Mouse (Mus musculus) neutrophil, adult 5-6 weeks (primary cell): ENCODE data around the gene Cd80. TPM values are rescaled to one million over a fixed set of nuclear protein-coding genes. Genes with fewer than 3 reads are reported as not detected.
"Not testable (repeated sequence)": the region's sequence is repeated elsewhere in the genome, so short reads cannot be mapped to it uniquely, and the experiment has no call there.

Experiments used
- ATAC-seq: fragments of 151-379, 151-347 bp; 2 replicates; pipeline ENCODE4 v1.8.0; 2017; ENCODE audit warnings: mild to moderate bottlenecking, moderate TSS enrichment; ENCODE audit not compliant: insufficient number of reproducible peaks, poor library complexity, low FRiP score, severe bottlenecking; ENCODE audit errors: extremely low read depth
- total RNA-seq: library from RNA; stranded (forward); fragments of 200-1000 nt; gene quantifications from 2 replicates; pipeline ENCODE4 v1.2.3, GENCODE M21; 2017

Gene Cd80
- total RNA-seq, 1 experiment from 2014 or later, result 18.4 TPM

- no peak for ATAC-seq
Measured at GRCm38 (mm10) chr16:38445576-38445975, 9.8 kb upstream of the Cd80 start.

- ATAC-seq, result not testable (repeated sequence)
Measured at GRCm38 (mm10) chr16:38446141-38446540, 9.2 kb upstream of the Cd80 start.

GRCm38 (mm10) chr16:38447366-38447765 lies 8.0 kb upstream of the Cd80 start:
- ATAC-seq, result no peak

GRCm38 (mm10) chr16:38448458-38448857 lies 6.9 kb upstream of the Cd80 start:
- no peak for ATAC-seq

- ATAC-seq, result no peak
Measured at GRCm38 (mm10) chr16:38450707-38451106, 4.7 kb upstream of the Cd80 start.

- ATAC-seq, result no peak
Measured at GRCm38 (mm10) chr16:38451421-38452205, 3.7 kb upstream of the Cd80 start.

GRCm38 (mm10) chr16:38452442-38453202 lies 2.7 kb upstream of the Cd80 start, which contains the start of gene Adprh:
Gene Adprh (minus strand): TSS chr16:38452703.
- ATAC-seq, result peak; percentile 76

GRCm38 (mm10) chr16:38453203-38453553 lies 2.2 kb upstream of the Cd80 start:
- ATAC-seq, result no peak

- no peak for ATAC-seq
Measured at GRCm38 (mm10) chr16:38453952-38454351, 1.4 kb upstream of the Cd80 start.

GRCm38 (mm10) chr16:38454533-38455254 lies 667 bp upstream of the Cd80 start:
- ATAC-seq, result no peak

- peak; percentile 56 for ATAC-seq
Measured at GRCm38 (mm10) chr16:38456812-38457567, 1.6 kb downstream of the Cd80 start.

GRCm38 (mm10) chr16:38458600-38459280 lies 3.4 kb downstream of the Cd80 start:
- peak; percentile 53 for ATAC-seq

- ATAC-seq, result no peak
Measured at GRCm38 (mm10) chr16:38459990-38460389, 4.6 kb downstream of the Cd80 start.

GRCm38 (mm10) chr16:38461749-38462148 lies 6.4 kb downstream of the Cd80 start:
- ATAC-seq, result peak; percentile 33; the same call in 1 of the 2 replicates

GRCm38 (mm10) chr16:38462161-38462560 lies 6.8 kb downstream of the Cd80 start:
- ATAC-seq, result no peak

GRCm38 (mm10) chr16:38463305-38463704 lies 7.9 kb downstream of the Cd80 start:
- no peak for ATAC-seq

- ATAC-seq, result no peak
Measured at GRCm38 (mm10) chr16:38466089-38466488, 10.7 kb downstream of the Cd80 start.
